Mouse (Mus musculus): ENCODE results near the gene Atp5j.

- TF ChIP-seq POLR2AphosphoS2 (IDR thresholded peaks at IDR 0.05; ENCODE audit: insufficient read length, low read depth) (peak; percentile 67), POLR2A (IDR thresholded peaks at IDR 0.05; ENCODE audit: insufficient read length, low read depth) (peak; percentile 63), CEBPB (IDR thresholded peaks at IDR 0.05; ENCODE audit: insufficient read depth, poor library complexity, severe bottlenecking) (no peak)
Observed at GRCm38 (mm10) chr16:84835441-84835822, at the start of gene Atp5j.

All from myocyte (in vitro differentiated cells).